Mouse (Mus musculus) adrenal gland, postnatal 25 days (tissue): ENCODE results near the gene Metrn. TPM values are rescaled to one million over a fixed set of nuclear protein-coding genes. Genes with fewer than 3 reads are reported as not detected.

Source experiments
- DNase-seq: peaks from one replicate; pipeline ENCODE4 v3.0.0; 2021; ENCODE audit warnings: mixed read lengths
- long read RNA-seq: library from polyadenylated mRNA; stranded (forward); transcript quantifications from one replicate; pipeline ENCODE4 v2.0.0, GENCODE M21; 2021
- total RNA-seq: library from RNA; stranded (reverse); gene quantifications from 2 replicates; pipeline ENCODE4 v1.2.3, GENCODE M21; 2021

Metrn gene
- total RNA-seq, result 22.1 and 25.5 TPM in 2 replicates
- long read RNA-seq, transcript Metrn-202 (4 exons, 2,751 nt), result major isoform, 10 of 14 reads
- long read RNA-seq, partial matches to known transcripts, result 0 of 14 reads
- long read RNA-seq, other reads (novel, unspliced or antisense), result 4 of 14 reads

DNA sequence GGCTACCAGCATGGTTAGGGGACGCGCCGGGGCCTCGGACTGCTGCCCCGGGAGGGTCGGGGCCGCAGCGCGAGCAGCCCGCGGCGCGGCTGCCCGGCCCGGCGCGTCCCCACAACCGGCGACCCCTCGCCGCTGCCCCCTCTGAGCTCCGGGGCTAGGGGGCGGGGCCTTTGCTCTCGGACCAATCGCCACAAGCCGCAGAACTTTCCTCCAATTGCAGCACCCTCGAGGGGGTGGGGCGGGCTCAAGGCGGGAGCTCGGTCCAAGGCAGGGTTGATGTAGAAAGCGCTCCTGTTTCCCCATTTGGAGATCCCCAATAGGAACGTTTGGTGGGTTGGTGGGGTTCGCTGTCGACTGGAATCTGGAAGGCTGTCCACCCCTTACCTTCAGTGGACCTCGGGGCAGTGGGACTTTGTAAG lies at the start of gene Metrn:
Gene Metrn (minus strand): TSS at position 186 of the 419 bp plus-strand sequence.
- DNase-seq, result peak; percentile 92

DNA sequence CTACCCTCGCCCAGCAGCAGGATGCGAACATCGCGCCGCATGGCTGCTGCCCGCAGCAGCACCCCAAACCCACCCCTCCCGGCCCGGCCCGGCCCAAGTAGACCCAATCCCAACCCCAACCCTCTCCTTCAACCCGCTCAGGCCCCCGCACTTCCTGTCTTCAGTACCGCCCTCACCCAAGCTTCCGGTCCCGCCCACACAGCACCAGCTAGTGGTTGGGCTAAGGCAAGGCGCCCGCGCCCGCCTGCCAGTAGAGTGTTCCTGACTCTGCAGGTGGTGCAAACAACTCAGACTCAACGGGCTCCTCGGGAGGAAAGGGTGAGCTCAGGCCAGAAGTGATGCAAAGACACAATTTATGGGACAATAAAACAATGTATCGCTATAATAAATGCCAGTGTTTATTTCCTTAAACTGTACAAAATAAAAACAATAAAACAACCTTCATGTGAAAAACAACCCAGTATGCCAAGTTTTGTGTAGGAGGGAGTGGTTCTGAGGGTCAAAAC lies 47.5 kb upstream of the Metrn start, which contains the start of gene Rhot2:
Gene Rhot2 (minus strand): TSS at position 456 of the 506 bp plus-strand sequence.
- DNase-seq, result peak; percentile 95

DNA sequence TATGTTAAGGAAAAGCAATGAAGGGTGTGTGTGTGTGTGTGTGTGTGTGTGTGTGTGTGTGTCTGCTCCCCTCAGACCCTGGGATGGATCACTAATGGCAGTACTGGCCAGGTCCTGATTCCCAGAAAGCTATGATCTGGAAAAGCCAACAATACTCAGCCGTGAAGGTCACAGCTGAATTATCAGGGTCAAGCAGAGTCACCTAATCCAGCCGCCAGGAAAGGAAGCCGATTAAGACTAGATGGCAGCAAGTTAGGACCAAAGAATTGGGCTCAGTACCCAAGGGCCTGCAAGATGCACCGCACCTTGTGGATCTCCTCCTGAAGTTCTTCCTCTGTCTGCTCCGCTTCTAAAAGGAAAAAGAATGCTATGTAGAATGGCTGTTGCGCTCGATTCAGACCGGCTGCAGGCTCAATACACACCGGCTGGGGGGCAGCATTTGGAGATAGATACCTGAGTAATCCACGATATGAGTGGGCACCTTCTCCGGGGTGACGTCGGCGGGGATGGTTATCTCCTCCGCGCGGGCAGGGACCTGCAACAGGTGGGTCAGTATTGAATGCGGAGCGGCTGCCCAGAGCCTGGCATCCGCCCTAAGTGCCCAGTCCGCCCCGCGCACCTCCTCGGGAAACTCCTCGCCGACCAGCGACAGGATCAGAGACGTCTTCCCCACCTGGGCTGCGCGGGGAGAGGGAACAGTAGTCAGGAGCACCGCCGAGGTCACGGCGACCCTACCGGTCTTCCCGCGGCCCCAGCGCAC lies 46.9 kb upstream of the Metrn start:
- no peak for DNase-seq

DNA sequence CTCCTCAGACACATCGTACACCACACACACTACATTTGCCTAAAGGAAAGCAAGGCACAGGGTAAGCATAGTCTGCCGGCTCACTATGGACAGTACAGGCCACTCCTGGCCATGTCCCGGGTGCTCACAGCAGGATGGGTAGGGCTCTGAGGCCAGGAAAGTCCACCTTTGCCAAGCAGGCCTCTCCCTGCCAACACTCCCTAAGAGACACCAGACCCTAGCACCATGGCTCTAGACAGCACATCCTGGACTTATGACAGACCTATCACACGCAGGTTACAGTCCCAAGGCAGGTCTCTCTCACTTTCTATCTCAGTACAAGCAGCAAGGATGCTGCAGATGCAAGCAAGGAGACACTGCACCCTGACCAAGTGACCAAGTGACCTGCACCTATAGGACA lies 46.2 kb upstream of the Metrn start:
- DNase-seq, result no peak

DNA sequence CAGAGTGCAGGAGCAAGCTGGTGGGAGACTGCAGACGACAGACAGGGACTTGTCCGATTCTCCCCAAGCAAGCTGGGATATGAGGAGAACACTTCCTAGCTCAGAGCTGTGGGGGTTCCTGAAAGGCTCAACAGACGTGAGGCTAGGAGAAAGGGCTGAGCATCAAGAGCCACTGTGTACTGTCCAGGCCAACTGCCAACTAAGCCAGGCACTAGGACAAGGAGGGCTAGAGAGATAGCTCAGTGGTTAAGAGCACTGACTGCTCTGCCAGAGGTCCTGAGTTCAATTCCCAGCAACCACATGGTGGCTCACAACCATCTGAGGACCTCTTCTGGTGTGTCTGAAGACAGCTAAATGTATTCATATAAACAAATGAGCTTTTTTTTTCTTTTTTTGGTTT lies 45.6 kb upstream of the Metrn start:
- DNase-seq, result no peak

DNA sequence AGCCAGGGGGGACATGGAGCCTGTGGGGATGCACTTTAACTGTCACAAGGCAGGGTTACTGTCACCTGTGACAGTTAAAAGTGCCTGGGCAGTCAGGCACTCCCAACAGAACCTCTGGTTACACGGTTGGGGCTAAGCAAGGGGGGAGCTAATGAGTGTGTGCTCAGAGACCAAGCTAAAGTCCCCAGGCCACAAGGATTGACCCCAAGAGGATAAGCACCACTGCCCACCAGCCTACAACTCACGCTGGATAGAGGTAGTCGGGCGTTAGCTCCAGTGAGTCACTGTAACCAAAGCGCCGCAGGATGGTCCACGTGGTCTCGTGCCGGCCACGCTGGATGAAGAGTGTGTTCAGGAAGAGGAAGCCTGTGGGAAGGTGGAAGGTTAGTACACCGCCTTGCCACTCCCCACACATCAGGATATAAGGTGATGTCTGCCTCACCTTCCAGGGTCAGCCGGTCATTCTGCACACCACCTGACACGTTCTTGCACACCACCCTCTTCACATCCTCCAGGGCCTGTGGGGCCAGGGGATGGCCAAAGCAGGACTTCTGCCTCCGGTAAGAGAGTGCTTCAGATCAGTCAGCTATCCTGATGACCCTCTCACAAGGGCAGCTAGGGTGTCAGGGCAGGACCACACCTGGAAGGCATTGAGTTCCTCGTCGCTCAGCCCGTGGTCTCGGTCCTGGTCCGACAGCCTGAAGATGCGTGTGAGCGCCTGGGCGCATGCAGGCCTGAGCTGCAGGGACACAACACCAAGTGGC lies 44.4 kb upstream of the Metrn start, which contains the start of gene Gm20683:
Gene Gm20683 (minus strand): TSS at position 647 of the 764 bp plus-strand sequence.
- no peak for DNase-seq

DNA sequence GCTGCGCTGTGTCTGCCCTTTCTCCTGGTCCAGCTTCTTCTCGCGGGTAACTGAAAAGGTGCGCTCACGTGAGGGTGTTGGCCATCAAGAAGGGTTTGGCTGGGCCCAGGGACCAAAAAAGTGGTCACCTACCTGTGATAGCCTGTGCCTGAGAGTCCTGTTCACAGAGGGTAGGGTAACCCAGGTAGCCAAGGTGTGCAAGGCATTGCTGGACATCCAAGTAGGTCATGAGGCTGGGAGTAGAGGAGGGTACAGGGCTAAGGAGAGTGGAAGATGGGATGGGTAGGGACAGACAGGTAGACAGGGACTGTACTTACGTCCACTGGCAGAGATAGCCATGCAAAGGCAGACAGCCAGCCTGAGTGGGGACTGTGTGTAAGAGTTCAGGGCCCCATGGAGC lies 43.6 kb upstream of the Metrn start:
- DNase-seq, result no peak

DNA sequence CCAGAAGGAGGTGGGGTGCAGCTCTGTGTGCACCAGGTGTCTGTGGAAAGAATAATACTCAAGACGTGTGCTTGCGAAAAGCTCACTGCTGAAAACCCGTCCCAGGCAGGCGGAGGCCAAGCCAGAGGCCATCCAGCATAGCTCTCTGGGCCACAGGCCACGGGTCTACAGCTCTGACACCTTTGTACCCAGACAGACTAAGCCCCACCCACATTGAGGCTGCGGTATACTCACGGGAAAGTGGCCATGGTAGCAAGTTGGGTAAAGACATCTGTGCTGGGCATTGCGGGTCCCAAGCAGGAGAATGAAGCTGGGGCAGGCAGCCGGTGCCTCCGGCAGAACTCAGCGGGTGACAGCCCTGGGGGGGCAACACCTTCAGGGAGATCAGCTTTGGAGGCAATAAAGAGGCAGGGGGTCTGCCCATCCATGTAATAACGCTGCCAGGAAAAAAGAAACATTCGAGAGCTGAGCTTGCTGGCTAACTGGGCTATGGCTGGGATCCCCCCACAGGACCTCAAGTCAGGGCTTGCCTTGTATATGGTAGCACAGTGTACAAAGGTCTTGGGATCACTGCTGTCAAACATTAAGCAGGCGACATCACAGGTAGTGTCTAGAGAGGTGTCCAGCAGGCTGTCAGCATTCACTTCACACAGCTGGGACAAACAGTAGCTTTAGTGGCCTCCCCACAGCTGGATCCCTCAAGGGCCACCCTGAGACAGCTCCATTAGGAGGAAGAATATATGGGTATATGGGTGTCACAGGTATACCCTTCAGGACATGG lies 42.7 kb upstream of the Metrn start:
- no peak for DNase-seq

DNA sequence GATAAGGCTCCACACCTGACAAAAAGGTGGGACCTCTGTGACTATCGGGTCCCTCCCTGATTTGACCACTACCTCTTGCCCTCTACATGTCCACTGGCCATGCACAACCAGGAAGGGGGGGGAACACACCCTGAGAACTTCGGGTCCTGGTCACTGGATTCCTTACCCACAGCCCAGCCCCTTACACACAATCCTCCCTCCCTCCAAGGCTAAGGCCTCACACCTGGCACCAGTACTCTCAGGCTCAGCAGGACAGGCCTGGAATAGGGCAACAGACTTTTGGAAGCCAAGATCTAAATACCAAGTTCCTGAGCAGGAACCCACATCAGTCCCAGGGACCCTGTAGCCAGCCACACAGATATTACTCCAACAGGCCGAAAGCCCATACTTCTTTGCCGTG lies 42.0 kb upstream of the Metrn start:
- no peak for DNase-seq

DNA sequence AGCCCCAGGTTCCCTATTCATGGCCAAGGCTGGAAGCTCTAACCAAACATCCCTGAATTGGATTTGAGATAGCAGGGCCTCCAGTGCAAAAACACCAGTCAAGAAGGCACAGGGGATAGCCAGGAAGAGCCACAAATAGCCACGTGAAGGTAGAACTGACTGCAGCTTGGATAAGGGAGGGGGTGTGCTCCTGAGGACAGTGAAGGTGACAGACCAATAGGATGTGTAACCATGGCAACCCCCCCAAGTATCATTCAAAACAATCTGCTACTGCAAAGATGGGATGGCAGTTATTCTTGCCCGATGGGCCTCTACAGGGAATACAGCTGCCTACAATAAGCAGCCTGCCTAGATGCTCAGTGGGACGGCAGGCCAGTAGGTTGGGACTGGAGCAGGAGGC lies 40.6 kb upstream of the Metrn start:
- DNase-seq, result no peak

DNA sequence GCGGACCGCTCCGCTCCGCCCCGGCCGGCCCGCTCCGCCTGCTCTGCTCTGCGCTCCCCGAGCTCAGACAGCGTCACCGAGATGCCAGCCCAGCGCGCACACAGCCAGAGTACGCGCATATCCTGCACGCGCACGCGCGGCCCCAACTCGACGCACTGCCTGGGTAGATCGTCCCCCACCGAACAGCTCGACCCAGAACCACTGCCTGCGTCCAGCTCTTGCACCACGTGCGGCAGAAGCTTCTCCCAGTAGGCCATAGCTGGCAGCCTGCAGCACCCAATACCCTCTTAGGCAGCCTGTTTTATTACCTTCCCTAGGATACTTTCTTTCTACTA lies 40.1 kb upstream of the Metrn start, which contains the start of gene Rhbdl1:
Gene Rhbdl1 (minus strand): TSS at position 220 of the 335 bp plus-strand sequence.
- peak; percentile 88 for DNase-seq

DNA sequence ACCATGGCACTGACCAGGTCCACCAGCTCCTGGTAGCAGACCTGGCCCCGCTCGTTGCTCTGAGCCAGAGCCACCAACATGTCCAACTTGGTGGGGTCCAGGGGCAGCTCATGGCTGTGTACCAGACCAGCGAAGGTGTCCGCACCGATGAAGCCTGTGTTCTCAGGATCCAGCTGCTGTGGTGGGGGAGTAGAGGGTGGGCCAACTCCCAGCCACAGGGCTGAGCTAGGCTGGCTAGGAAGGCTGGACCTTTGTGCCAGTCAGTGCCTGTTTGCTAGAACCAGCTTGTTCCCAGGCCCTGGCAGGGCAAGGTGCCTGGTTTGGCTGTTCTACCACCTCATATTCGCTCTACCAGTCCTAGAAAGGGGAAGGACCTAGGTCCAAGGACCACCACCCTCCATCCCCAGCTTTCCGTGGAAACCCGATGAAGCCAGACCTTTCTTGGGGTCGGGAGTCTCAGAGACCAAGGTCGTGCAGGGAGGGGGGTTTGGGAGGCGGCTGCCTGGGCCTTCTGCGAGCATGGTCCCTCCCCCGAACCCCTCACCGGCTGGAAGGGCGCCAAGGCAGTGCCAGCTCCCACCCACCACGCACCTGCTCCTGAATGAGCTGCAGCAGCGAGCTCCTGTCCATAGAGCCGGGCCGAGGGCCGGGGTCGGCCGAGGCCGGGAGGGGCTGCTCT lies 39.6 kb upstream of the Metrn start:
- no peak for DNase-seq

DNA sequence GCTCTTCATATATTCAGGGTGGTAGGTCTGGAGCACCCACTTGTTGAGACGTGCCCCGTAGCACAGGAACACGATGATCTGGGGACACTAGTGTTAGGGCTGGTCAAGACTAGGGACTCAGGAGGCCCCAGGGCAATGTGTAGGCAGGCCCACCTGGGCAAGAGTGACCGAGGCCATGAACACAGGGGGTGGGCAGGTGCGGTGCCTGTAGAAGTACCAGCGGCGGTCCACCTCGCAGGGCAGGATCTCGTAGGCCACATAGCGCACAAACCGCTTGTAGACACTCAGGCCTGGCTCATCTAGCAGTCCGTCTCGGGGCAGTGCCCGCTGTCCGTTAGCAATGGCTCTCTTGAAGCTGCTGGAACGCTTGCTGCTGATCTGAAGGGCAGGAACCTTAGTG lies 38.9 kb upstream of the Metrn start:
- no peak for DNase-seq

DNA sequence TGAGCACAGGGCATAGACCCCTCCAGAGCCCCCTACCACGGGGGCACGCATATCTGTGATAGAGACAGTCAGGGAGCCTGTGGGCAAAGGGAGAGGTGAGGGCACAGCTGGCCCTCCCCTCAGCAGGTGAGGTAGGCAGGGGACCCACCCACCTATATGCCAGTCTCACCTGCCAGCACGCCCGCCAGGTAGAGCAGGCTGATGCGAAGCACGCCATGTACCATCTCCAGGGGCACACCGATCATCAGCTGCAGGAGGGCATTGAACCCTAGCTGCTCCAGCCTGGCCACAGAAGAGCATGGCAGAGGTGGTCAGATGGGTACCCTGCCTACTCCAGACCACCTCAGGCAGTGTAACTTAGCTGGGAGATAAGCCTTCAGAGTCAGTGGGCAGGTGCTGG lies 38.4 kb upstream of the Metrn start:
- DNase-seq, result no peak

DNA sequence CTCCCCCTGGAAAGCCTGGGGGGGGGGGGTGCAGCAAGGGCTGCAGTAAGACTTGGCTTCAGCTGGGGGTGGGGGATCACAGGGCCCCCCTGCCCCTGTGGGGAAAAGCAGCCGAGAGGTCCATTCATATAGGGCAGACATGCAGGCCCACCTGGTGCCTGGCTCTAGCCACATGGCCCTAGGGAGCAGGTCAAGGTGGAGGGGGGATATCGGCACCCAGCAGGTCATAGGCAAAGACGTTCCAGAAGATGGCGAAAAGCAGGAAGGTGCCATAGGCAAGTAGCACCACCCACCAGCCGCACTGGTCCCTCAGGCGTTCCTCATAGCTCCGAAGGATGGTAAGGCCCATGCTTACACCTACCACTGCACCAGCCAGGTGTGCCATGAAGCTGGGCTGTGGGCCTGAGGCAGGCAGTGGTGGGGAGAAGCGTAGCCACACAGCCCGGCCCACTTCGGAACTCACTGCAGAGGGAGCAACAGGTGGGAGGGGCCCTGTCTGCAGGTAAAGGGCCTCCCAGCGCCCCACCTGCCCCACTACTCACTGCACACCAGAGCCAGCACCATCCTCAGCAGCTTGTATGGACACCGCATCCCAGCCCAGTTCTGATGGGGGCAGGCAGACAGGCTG lies 37.8 kb upstream of the Metrn start:
- DNase-seq, result no peak

DNA sequence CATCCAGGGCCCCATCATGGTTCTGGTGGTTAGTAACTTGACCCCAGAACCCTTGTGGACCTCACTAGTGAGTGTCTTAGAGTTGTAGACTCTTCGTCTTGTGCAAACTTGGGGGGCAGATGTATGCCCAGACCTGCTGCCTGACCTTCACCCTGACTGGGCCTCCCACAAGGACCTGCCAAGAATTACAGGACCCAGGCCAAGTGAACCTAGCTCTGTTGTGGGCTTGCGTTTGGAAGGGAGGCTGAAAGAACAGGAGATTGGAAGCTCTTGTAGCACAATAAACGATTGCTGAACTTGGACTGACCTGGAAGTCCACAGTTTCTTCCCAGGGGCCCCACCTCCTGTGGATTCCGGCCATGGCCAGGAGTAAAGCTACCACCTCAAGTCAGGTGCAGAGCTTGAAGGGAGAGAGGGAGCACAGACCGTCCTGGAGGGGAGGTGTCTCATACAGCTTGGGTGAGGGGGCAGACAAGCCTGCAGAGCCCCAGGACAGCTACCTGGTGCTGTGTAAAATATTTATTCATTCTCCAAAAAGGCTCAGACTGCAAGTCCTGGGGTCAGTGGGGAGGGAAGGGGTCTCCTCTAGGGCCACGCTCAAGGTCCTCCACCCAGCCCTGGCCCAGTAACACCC lies 37.1 kb upstream of the Metrn start:
- DNase-seq, result no peak

DNA sequence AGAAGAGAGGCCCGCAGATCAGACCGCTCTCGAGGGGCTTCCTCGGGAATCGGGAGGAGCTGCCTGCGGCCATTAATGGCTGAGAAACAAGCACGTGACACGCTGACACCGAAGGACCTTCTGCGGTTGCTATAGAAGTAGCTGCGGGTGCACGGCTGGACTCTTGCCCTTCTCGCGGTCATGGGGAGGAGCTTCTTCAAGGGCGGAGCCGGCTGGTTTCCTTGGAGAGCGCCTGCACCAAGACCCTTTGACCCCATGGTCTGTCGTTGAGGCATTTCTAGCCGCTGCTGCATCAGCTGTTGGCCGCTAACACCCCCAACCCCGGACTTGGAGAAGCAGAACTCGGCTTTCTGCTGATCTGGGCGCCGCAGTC lies 36.3 kb upstream of the Metrn start, which contains the start of gene Stub1:
Gene Stub1 (minus strand): TSS at position 114 of the 373 bp plus-strand sequence.
- DNase-seq, result peak; percentile 90

DNA sequence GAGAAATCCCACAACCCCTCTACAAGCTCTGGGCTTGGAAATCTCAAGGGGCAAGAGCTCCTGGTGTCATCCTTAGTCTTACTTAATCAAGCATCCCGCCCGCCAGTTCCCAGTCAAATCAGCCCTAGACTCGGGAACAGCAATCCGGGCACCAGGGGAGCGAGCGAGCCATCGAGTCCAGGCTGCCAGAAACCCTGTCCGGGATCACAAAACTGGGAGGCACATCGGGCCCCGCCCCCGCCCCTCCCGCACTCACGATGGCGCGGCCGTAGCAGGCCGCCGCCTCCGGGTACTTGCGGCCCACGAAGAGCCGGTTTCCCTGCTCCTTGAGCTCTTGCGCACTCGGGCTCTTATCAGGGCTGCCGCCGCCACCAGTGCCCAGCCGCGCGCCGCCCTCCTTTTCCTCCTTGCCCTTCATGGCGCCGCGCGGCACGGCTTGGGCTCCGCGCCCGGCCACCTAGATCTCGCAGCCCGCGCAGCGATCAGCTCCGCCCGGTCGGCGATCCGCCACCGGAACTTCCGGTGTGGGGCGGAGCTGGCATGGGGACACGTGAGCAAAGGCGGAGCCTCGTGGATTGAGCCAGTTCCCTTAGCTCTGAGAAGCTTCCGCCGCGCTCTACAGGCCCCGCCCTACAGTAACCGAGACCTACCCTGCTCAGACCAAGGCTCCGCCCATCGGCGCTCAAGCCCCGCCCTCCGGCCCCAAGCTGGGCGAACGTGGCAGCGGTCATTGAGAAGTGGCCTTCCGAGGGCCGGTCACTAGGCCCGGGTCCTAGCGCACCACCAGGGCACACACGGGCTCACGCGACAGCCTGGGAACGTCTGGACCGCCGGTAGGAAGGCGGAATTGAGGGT lies 35.7 kb upstream of the Metrn start:
- DNase-seq, result peak; percentile 99

DNA sequence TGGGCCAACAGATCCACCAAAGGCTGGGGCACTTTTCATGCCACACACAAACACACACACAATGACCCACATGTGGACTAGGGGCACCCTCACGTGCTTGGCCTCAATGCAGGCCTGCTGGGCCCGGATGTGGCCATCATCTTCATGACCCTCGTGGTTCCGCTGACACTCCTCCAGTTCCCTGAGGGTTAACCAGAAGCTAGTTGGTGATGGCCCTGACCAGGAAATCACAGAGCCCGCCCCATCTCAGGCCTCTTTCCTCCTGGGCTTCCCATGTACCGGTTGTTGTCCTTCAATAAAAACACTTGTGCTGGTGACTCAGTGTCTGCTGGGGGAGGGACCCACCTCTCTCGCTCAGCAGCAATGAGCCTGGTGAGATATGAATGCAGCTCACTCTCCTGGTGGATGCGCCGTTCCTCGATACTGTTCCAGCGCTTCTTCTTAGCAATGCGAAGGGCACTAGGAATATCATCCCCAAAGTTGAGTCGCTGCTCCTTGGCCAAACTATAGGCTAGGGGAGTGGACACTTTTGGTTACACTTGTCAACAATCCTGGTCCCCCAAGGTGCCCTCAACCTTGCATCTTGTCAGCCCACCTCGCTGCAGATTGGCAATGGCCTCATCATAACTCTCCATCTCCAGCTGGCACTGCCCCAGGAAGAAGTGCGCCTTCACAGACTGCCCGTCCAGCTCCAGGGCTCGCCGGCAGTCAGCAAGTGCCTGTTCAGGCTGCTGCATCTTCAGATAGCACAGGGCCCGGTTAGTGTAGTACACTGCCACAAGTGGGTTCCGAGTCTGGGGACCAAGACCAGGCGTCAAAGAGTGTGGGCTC lies 34.7 kb upstream of the Metrn start:
- peak; percentile 58 for DNase-seq
